Mouse (Mus musculus) heart, embryonic 11.5 days (tissue): ENCODE data around the gene 1700025G04Rik. TPM values are rescaled to one million over a fixed set of nuclear protein-coding genes. Genes with fewer than 3 reads are reported as not detected.
A peak's percentile ranks its signal among the peaks of the same experiment; 100 is the strongest.

Experiments
- ATAC-seq: fragments of 200-750 bp; cut with Nextera tagmentation; replicated peaks from 2 replicates; pipeline ENCODE4 v1.8.0; 2017; ENCODE audit warnings: moderate library complexity; ENCODE audit not compliant: insufficient number of reproducible peaks, low FRiP score, low TSS enrichment
- H3K27ac ChIP-seq: fragments of 300-500 bp; sonication (generic); 2 replicates; pipeline ENCODE4 v1.5.1; 2014; ENCODE audit warnings: mild to moderate bottlenecking, low read depth, low read length
- H3K27me3 ChIP-seq: fragments of 300-500 bp; sonication (generic); 2 replicates; pipeline ENCODE4 v1.6.1; 2014; ENCODE audit warnings: mild to moderate bottlenecking, low read length, mixed read lengths; ENCODE audit not compliant: control insufficient read depth, insufficient read depth
- H3K36me3 ChIP-seq: fragments of 300-500 bp; sonication (generic); 2 replicates; pipeline ENCODE4 v1.6.1; 2014; ENCODE audit warnings: mild to moderate bottlenecking, low read length, moderate library complexity, mixed read lengths; ENCODE audit not compliant: control insufficient read depth, insufficient read depth
- H3K4me1 ChIP-seq: fragments of 300-500 bp; sonication (generic); 2 replicates; pipeline ENCODE4 v1.6.1; 2014; ENCODE audit warnings: low read length; ENCODE audit not compliant: control insufficient read depth, insufficient read depth
- H3K4me2 ChIP-seq: fragments of 300-500 bp; sonication (generic); 2 replicates; pipeline ENCODE4 v1.6.1; 2014; ENCODE audit warnings: mild to moderate bottlenecking, moderate library complexity
- H3K4me3 ChIP-seq: fragments of 300-500 bp; sonication (generic); 2 replicates; pipeline ENCODE4 v1.5.1; 2014; ENCODE audit warnings: low read depth, low read length
- H3K9ac ChIP-seq: fragments of 300-500 bp; sonication (generic); 2 replicates; pipeline ENCODE4 v1.6.1; 2014; ENCODE audit warnings: mild to moderate bottlenecking, low read depth, low read length, moderate library complexity
- H3K9me3 ChIP-seq: fragments of 300-500 bp; sonication (generic); replicated peaks from 2 replicates; pipeline ENCODE4 v1.6.1; 2016; ENCODE audit warnings: low read length; ENCODE audit not compliant: control insufficient read depth
- WGBS: fragments of 180-500 bp; shearing (Covaris S2); extraction: QIAGEN DNeasy Blood & Tissue Kit; methylation state at CpG from one replicate; pipeline ENCODE4 v1.1.7; 2014; ENCODE audit not compliant: insufficient replicate concordance; 5-methylcytosine and 5-hydroxymethylcytosine counted together
- polyA plus RNA-seq: library from polyadenylated mRNA; unstranded; fragments of >200 nt; fragmentation: Nextera tagmentation; extraction: Ambion mirVana; gene quantifications from 2 replicates; pipeline ENCODE4 v1.2.1, GENCODE M21; 2014

Gene 1700025G04Rik
- polyA plus RNA-seq, 1 experiment from 2014 or later = 25.0 TPM

GRCm38 (mm10) chr1:151955866-151956265 is 134.1 kb downstream of the 1700025G04Rik start:
- WGBS = 50% methylated on average over 5 of the region's 5 CpGs
- no peak overlapping the region for H3K9ac ChIP-seq
- no peak overlapping the region for H3K4me3 ChIP-seq
- H3K36me3 ChIP-seq = no peaks in the 10 kb centered on the region
- no peak overlapping the region for H3K27ac ChIP-seq
- H3K4me1 ChIP-seq = peaks cover 51% of the 10 kb centered on the region
- no peaks in the 10 kb centered on the region for H3K9me3 ChIP-seq
- ATAC-seq = no peak
- no peaks in the 10 kb centered on the region for H3K27me3 ChIP-seq
- no peak overlapping the region for H3K4me2 ChIP-seq

- no peaks in the 10 kb centered on the region for H3K36me3 ChIP-seq
- WGBS = 11% methylated on average over 6 of the region's 7 CpGs
- H3K9me3 ChIP-seq = no peaks in the 10 kb centered on the region
- no peak overlapping the region for H3K4me3 ChIP-seq
- H3K27me3 ChIP-seq = no peaks in the 10 kb centered on the region
- peaks cover 47% of the 10 kb centered on the region for H3K4me1 ChIP-seq
- no peak overlapping the region for H3K4me2 ChIP-seq
- peak; percentile 80 for ATAC-seq
- H3K27ac ChIP-seq = no peak overlapping the region
- no peak overlapping the region for H3K9ac ChIP-seq
These were observed 136.4 kb downstream of the 1700025G04Rik start for GRCm38 (mm10) chr1:151953563-151953962.

- 0 out of 2 replicates have a peak overlapping the region, but pooled peaks have one; percentile 46 for H3K9ac ChIP-seq
- 60% methylated on average over 3 of the region's 3 CpGs for WGBS
- no peak overlapping the region for H3K4me3 ChIP-seq
- peak overlapping the region; percentile 47 for H3K4me2 ChIP-seq
- peaks cover 53% of the 10 kb centered on the region for H3K4me1 ChIP-seq
- no peak overlapping the region for H3K27ac ChIP-seq
- ATAC-seq = no peak
- H3K9me3 ChIP-seq = no peaks in the 10 kb centered on the region
- no peaks in the 10 kb centered on the region for H3K36me3 ChIP-seq
- no peaks in the 10 kb centered on the region for H3K27me3 ChIP-seq
These were observed 141.9 kb downstream of the 1700025G04Rik start for GRCm38 (mm10) chr1:151948065-151948464.

DNA sequence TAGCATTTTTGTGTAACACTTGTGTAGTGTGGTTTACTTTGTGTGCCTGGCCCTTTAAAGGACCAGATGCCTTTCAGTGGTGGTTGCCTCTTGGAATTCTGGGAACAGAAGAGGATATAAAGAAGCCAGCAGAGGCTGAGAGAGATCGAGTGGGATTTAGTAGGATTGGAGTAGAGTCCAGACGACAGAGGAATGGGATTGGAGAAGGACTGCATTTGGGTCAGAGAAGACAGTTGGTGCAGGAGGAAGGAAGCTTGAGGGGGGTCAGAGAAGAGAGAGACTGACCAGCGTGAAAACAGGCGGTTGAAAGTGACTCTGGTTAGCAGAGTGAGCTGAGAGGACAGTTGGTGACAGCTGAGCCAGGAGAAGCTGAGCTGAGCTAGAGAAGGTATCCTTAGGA is 142.4 kb downstream of the 1700025G04Rik start:
- H3K9ac ChIP-seq = 0 out of 2 replicates have a peak overlapping the region, but pooled peaks have one; percentile 46
- H3K9me3 ChIP-seq = no peaks in the 10 kb centered on the region
- peak overlapping the region; percentile 47 for H3K4me2 ChIP-seq
- H3K4me3 ChIP-seq = no peak overlapping the region
- no peak overlapping the region for H3K27ac ChIP-seq
- 22% methylated on average over 4 of the region's 4 CpGs for WGBS
- H3K36me3 ChIP-seq = no peaks in the 10 kb centered on the region
- no peak for ATAC-seq
- peaks cover 52% of the 10 kb centered on the region for H3K4me1 ChIP-seq
- H3K27me3 ChIP-seq = no peaks in the 10 kb centered on the region

GRCm38 (mm10) chr1:151944457-151945223 is 145.3 kb downstream of the 1700025G04Rik start:
- Histone ChIP-seq H3K27ac (no peak overlapping the region), H3K9me3 (no peaks in the 10 kb centered on the region), H3K36me3 (no peaks in the 10 kb centered on the region), H3K4me2 (no peak overlapping the region), H3K4me1 (peaks cover 59% of the 10 kb centered on the region), H3K27me3 (no peaks in the 10 kb centered on the region), H3K9ac (no peak overlapping the region), H3K4me3 (no peak overlapping the region)
- ATAC-seq = no peak
- WGBS = 37% methylated on average over 10 of the region's 10 CpGs

DNA sequence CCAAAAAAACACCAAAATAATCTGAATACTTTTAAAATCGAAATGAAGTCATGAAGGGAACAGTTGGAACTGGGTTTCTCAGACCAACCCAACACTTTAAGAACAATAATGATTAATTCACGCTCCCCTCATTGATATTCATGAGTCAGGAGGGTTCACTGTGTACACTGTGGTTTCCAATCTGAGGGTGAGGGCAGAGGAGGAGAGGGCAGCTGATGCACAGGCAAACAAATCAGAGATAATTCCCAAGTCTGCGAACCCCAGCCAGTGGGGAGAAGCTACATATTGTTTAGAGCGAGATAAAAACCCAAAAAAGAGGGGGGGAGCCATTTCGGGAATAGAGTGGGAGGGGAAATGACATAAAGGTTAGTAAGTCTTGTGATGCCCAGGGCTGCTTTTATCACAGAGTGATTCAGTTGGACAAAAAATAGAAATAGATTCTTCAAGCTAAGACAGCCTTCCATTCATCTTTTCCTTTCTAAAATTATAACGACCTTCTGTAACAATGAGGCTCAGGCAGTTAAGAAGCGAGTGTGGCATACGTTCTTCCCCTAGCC is 146.2 kb downstream of the 1700025G04Rik start:
- Histone ChIP-seq H3K36me3 (no peaks in the 10 kb centered on the region), H3K9me3 (no peaks in the 10 kb centered on the region), H3K27ac (no peak overlapping the region), H3K9ac (no peak overlapping the region), H3K4me3 (no peak overlapping the region), H3K4me2 (peak overlapping the region; percentile 1; the same call in 1 of the 2 replicates), H3K4me1 (peaks cover 64% of the 10 kb centered on the region), H3K27me3 (no peaks in the 10 kb centered on the region)
- ATAC-seq = no peak
- 47% methylated on average over 8 of the region's 8 CpGs for WGBS

DNA sequence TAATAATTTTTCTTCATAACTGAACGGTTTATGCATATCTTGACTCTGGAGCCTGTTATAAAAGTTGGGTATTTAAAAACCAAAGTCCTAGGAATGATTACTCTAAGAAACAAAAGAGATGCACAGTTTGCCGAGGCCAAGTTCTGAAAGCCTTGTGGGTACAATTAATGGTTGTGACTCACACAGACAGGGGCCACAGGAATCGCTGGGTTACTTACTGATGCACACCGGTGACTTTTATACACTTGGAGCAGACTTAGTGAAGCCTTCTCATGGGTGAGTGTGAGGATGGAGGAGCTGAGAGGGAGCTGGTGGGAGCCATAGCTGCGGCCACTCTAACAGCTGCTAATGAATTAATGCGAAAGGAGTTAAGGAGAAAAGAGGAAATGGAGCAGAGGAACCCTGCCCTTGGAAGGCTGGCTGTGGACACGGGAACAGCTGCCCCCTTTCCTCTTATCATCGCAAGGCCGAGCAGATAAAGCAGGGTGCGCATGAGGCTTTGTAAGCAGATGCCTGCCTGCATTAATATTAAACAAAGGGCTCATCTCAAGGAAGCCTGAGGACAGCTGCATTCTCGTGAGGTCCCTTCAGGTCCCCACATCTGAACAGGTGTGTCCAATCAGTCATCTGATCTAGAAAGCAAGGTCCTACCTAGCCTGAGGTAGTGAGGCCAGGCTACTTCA is 146.8 kb downstream of the 1700025G04Rik start:
- Histone ChIP-seq H3K4me2 (peak overlapping the region; percentile 1; the same call in 1 of the 2 replicates), H3K27me3 (no peaks in the 10 kb centered on the region), H3K36me3 (no peaks in the 10 kb centered on the region), H3K27ac (no peak overlapping the region), H3K9ac (no peak overlapping the region), H3K4me1 (peaks cover 62% of the 10 kb centered on the region), H3K9me3 (no peaks in the 10 kb centered on the region), H3K4me3 (no peak overlapping the region)
- no peak for ATAC-seq
- 35% methylated on average over 11 of the region's 11 CpGs for WGBS

- H3K27me3 ChIP-seq = no peaks in the 10 kb centered on the region
- no peak overlapping the region for H3K9ac ChIP-seq
- H3K36me3 ChIP-seq = no peaks in the 10 kb centered on the region
- H3K4me2 ChIP-seq = peak overlapping the region; percentile 45
- no peak for ATAC-seq
- H3K9me3 ChIP-seq = no peaks in the 10 kb centered on the region
- H3K27ac ChIP-seq = peak overlapping the region; percentile 22; the same call in 1 of the 2 replicates
- H3K4me3 ChIP-seq = no peak overlapping the region
- peaks cover 43% of the 10 kb centered on the region for H3K4me1 ChIP-seq
- 24% methylated on average over 8 of the region's 8 CpGs for WGBS
These were observed 149.9 kb downstream of the 1700025G04Rik start for GRCm38 (mm10) chr1:151939987-151940386.
